Comparison of ENCODE assay signal across 24 mouse cellular contexts in genomic region chr16:24215353-24215752, GRCm38 (mm10).
DNase-seq lines count a peak whose midpoint lies in the region; ATAC-seq and TF ChIP-seq lines count a peak whose summit lies in the region.
"Had no signal": no experiment of that assay in that cellular context is flagged by ENCODE, and none has a peak within 500 bp of the region (broad histone marks: within the 10 kb centered on the region; RNA-seq: fewer than 3 reads in every experiment).

No protein-coding gene starts in this region.

- TF ChIP-seq POLR2A in thymus, adult 2 months (IDR thresholded peaks at IDR 0.05; ENCODE audit: control insufficient read depth, extremely low read depth, insufficient read depth, low read length, poor library complexity): no peak

- no peaks in the 10 kb centered on the region for H3K36me3 ChIP-seq in thymus, adult 2 months (ENCODE audit: control insufficient read depth, insufficient read depth, low read length)
- H3K36me3 ChIP-seq: embryonic facial prominence, embryonic 12.5 days; heart, embryonic 13.5 days; hindbrain, embryonic 15.5 days; kidney, embryonic 15.5 days; liver, embryonic 15.5 days; neural tube, embryonic 13.5 days; stomach, embryonic 15.5 days had no signal

- H3K27ac ChIP-seq in thymus, adult 2 months (ENCODE audit: control insufficient read depth, insufficient read depth, low read length): peak overlapping the region; percentile 23; the same call in 1 of the 2 replicates
- H3K27ac ChIP-seq: embryonic facial prominence, embryonic 12.5 days; heart, embryonic 13.5 days; hindbrain, embryonic 15.5 days; kidney, embryonic 15.5 days; liver, embryonic 15.5 days; neural tube, embryonic 13.5 days; stomach, embryonic 15.5 days had no signal

- no peak overlapping the region for H3K4me3 ChIP-seq in thymus, adult 2 months (ENCODE audit: control insufficient read depth, insufficient read depth, low read length)
- H3K4me3 ChIP-seq: embryonic facial prominence, embryonic 12.5 days; heart, embryonic 13.5 days; hindbrain, embryonic 15.5 days; kidney, embryonic 15.5 days; liver, embryonic 15.5 days; neural tube, embryonic 13.5 days; stomach, embryonic 15.5 days had no signal

- ATAC-seq in activated CD4-positive, CD25-positive, alpha-beta regulatory T cell, adult 4 months: peak; percentile 71
- ATAC-seq: forebrain, embryonic 14.5 days; intestine, postnatal 0 days had no signal

- peaks cover 46% of the 10 kb centered on the region for H3K4me1 ChIP-seq in thymus, adult 2 months (replicated peaks; ENCODE audit: control insufficient read depth, insufficient read depth, low read length)
- H3K4me1 ChIP-seq: heart, embryonic 13.5 days; liver, embryonic 15.5 days had no signal

- DNase-seq in thymus, adult 2 months: peak; percentile 67
- no peak for DNase-seq in thymus, postnatal 10 days (ENCODE audit: low spot score in 2 of 2)
- peak; percentile 52 for DNase-seq in naive thymus-derived CD4-positive, alpha-beta T cell, adult 2 months (ENCODE audit: low read depth)
- no peak for DNase-seq in liver
- DNase-seq in neural tube, embryonic 10.5 days (ENCODE audit: extremely low spot score, low spot score): no peak
- DNase-seq in adrenal gland, postnatal 25 days: no peak
- DNase-seq: adrenal gland, postnatal 10 days; cerebellum, adult 11 months; cerebellum, postnatal 10 days; gastrocnemius, postnatal 10 days; heart, adult 18-20 months; heart, postnatal 36 days; kidney, postnatal 4 days; right cerebral cortex, postnatal 25 days had no signal

- TF ChIP-seq CTCF in thymus, adult 2 months (IDR thresholded peaks at IDR 0.05; ENCODE audit: borderline replicate concordance, control insufficient read depth, extremely low read depth, insufficient read depth, low read length, poor library complexity): no peak

- no peaks in the 10 kb centered on the region for H3K27me3 ChIP-seq in thymus, adult 2 months (ENCODE audit: control insufficient read depth, insufficient read depth, low read length)
- H3K27me3 ChIP-seq: embryonic facial prominence, embryonic 12.5 days; hindbrain, embryonic 15.5 days; liver, embryonic 15.5 days; stomach, embryonic 15.5 days had no signal

- WGBS in thymus, adult 2 months: 13% methylated on average over 8 of the region's 8 CpGs

Comparison
In these comparisons a context has a peak if more than half of its experiments do, and no peak if none do; other contexts are left out.
1. DNase-seq: peak in thymus, adult 2 months (single experiment) and naive thymus-derived CD4-positive, alpha-beta T cell, adult 2 months (single experiment); none in thymus, postnatal 10 days (0 of 2), liver (single experiment), neural tube, embryonic 10.5 days (single experiment) and adrenal gland, postnatal 25 days (single experiment).